Mouse (Mus musculus) liver, adult 2 months (tissue): ENCODE data around the gene Krt23. TPM values are rescaled to one million over a fixed set of nuclear protein-coding genes. Genes with fewer than 3 reads are reported as not detected.
A peak's percentile ranks its signal among the peaks of the same experiment; 100 is the strongest.

Experiments
- DNase-seq: peaks from one replicate; pipeline ENCODE4 v3.0.0-alpha.2; 2011; ENCODE audit warnings: low read depth, low spot score; ENCODE audit errors: extremely low read depth
- H3K27ac ChIP-seq: fragments of 200-500 bp; replicated peaks from 2 replicates; pipeline ENCODE4 v1.5.1; 2012; ENCODE audit warnings: low read depth, mild to moderate bottlenecking, control low read depth, inconsistent platforms, low read length; ENCODE audit not compliant: insufficient read depth
- H3K27me3 ChIP-seq: fragments of 200-500 bp; 2 replicates; pipeline ENCODE4 v1.6.1; 2012; ENCODE audit warnings: mild to moderate bottlenecking, moderate library complexity, low read length, inconsistent platforms; ENCODE audit not compliant: control insufficient read depth, insufficient read depth
- H3K36me3 ChIP-seq: fragments of 200-500 bp; 2 replicates; pipeline ENCODE4 v1.6.1; 2012; ENCODE audit warnings: low read length, inconsistent platforms; ENCODE audit not compliant: control insufficient read depth, insufficient read depth
- H3K4me1 ChIP-seq: fragments of 200-500 bp; 2 replicates; pipeline ENCODE4 v1.6.1; 2011; ENCODE audit warnings: low read length; ENCODE audit not compliant: control insufficient read depth, insufficient read depth
- H3K4me3 ChIP-seq: fragments of 200-500 bp; 2 replicates; pipeline ENCODE4 v1.5.1; 2011; ENCODE audit warnings: low read depth, mild to moderate bottlenecking, control low read depth, low read length, moderate library complexity; ENCODE audit not compliant: insufficient read depth
- H3K79me2 ChIP-seq: fragments of 200-500 bp; 2 replicates; pipeline ENCODE4 v1.6.1; 2012; ENCODE audit warnings: inconsistent platforms, mild to moderate bottlenecking, low read length, moderate library complexity; ENCODE audit not compliant: control insufficient read depth, insufficient read depth
- H3K9ac ChIP-seq: fragments of 200-500 bp; 2 replicates; pipeline ENCODE4 v1.6.1; 2012; ENCODE audit warnings: low read depth, mild to moderate bottlenecking, control low read depth, inconsistent platforms, low read length
- CTCF ChIP-seq: fragments of 200-500 bp; IDR thresholded peaks from 2 replicates; pipeline ENCODE4 v1.5.1; 2011; ENCODE audit warnings: low read depth, low read length, control low read depth
- POLR2A ChIP-seq: fragments of 200-500 bp; IDR thresholded peaks from 2 replicates; pipeline ENCODE4 v1.6.1; 2011; ENCODE audit warnings: low read length, control low read depth; ENCODE audit not compliant: insufficient read depth; ENCODE audit errors: extremely low read depth
- WGBS: fragments of 180-500 bp; shearing (Covaris S2); methylation state at CpG from one replicate; pipeline ENCODE4 v1.1.7; 2018; 5-methylcytosine and 5-hydroxymethylcytosine counted together
- polyA plus RNA-seq: library from polyadenylated mRNA; depleted of rRNA; stranded (reverse); fragments of >200 nt; gene quantifications from 2 replicates; pipeline ENCODE4 v1.2.3, GENCODE M21; 2012; rRNA removed
- total RNA-seq: library from RNA; depleted of rRNA; stranded (reverse); fragments of >200 nt; gene quantifications from 2 replicates; pipeline ENCODE4 v1.2.3, GENCODE M21; 2014; rRNA removed

The Krt23 gene
- total and polyA plus RNA-seq, 2 experiments = 1.4 to 4.0 TPM

DNA sequence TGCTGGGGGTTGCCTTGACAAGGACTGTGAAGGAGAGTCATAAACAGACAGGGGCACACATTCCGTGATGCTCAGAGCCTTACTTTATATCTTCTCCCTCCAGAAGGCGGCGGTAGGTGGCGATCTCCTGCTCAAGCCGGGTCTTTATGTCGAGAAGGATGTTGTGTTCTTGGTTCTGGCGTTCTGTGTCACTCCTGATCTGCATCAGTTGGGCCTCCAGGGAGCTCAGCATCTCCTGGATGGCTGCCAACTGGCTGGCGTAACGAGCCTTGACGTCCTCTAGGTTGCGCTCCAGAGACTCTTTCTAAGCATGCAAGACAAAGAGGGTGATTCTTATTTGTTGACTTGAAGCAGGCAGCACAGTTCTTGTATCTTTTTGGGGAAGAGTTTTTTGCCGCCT is 62.3 kb downstream of the Krt23 start:
- TF ChIP-seq POLR2A (no peak), CTCF (peak; percentile 8; the same call in 1 of the 2 replicates)
- Histone ChIP-seq H3K36me3 (no peaks in the 10 kb centered on the region), H3K4me3 (no peak overlapping the region), H3K9ac (no peak overlapping the region), H3K4me1 (no peaks in the 10 kb centered on the region), H3K27me3 (peaks cover 12% of the 10 kb centered on the region; the same call in 1 of the 2 replicates), H3K27ac (no peak overlapping the region), H3K79me2 (no peaks in the 10 kb centered on the region)
- 76% methylated on average over 12 of the region's 12 CpGs for WGBS
- DNase-seq = no peak

Other genes starting within 250 kb of the Krt23 start
Only the 30 nearest of the 31 such genes appear.
- not detected in 2 replicates for gene Krt24, start 207.9 kb downstream of the Krt23 start, total RNA-seq
- gene Krt24, start 207.9 kb downstream of the Krt23 start, polyA plus RNA-seq = not detected in 2 replicates
- not detected in 2 replicates for gene Krt25, start 170.2 kb downstream of the Krt23 start, total RNA-seq
- gene Krt25, start 170.2 kb downstream of the Krt23 start, polyA plus RNA-seq = not detected in 2 replicates
- gene Krt26, start 155.2 kb downstream of the Krt23 start, total RNA-seq = not detected in 2 replicates
- not detected in 2 replicates for gene Krt26, start 155.2 kb downstream of the Krt23 start, polyA plus RNA-seq
- gene Krt27, start 142.0 kb downstream of the Krt23 start, total RNA-seq = not detected in 2 replicates
- not detected in 2 replicates for gene Krt27, start 142.0 kb downstream of the Krt23 start, polyA plus RNA-seq
- not detected in 2 replicates for gene Krt28, start 118.2 kb downstream of the Krt23 start, total RNA-seq
- gene Krt28, start 118.2 kb downstream of the Krt23 start, polyA plus RNA-seq = not detected in 2 replicates
- 0.37 and 0.87 TPM in 2 replicates for gene Krt10, start 103.8 kb downstream of the Krt23 start, total RNA-seq
- gene Krt10, start 103.8 kb downstream of the Krt23 start, polyA plus RNA-seq = 0.29 and 0.76 TPM in 2 replicates
- not detected in 2 replicates for gene Krt12, start 70.9 kb downstream of the Krt23 start, total RNA-seq
- gene Krt12, start 70.9 kb downstream of the Krt23 start, polyA plus RNA-seq = not detected in 2 replicates
- 0.09 TPM in 1 of 2 replicates, not detected in the other for gene Krt20, start 55.0 kb downstream of the Krt23 start, total RNA-seq
- gene Krt20, start 55.0 kb downstream of the Krt23 start, polyA plus RNA-seq = 0.04 and 0.15 TPM in 2 replicates
- not detected in 2 replicates for gene Krt39, start 28.2 kb upstream of the Krt23 start, total RNA-seq
- gene Krt39, start 28.2 kb upstream of the Krt23 start, polyA plus RNA-seq = not detected in 2 replicates
- not detected in 2 replicates for gene Krt40, start 50.0 kb upstream of the Krt23 start, total RNA-seq
- gene Krt40, start 50.0 kb upstream of the Krt23 start, polyA plus RNA-seq = not detected in 2 replicates
- gene Krtap3-3, start 57.7 kb upstream of the Krt23 start, total RNA-seq = not detected in 2 replicates
- gene Krtap3-3, start 57.7 kb upstream of the Krt23 start, polyA plus RNA-seq = not detected in 2 replicates
- not detected in 2 replicates for gene Krtap3-2, start 63.7 kb upstream of the Krt23 start, total RNA-seq
- not detected in 2 replicates for gene Krtap3-2, start 63.7 kb upstream of the Krt23 start, polyA plus RNA-seq
- not detected in 2 replicates for gene Gm11939, start 66.3 kb upstream of the Krt23 start, total RNA-seq
- not detected in 2 replicates for gene Gm11939, start 66.3 kb upstream of the Krt23 start, polyA plus RNA-seq
- gene Krtap3-1, start 73.5 kb upstream of the Krt23 start, total RNA-seq = not detected in 2 replicates
- not detected in 2 replicates for gene Krtap3-1, start 73.5 kb upstream of the Krt23 start, polyA plus RNA-seq
- gene Krtap1-5, start 87.9 kb upstream of the Krt23 start, total RNA-seq = not detected in 2 replicates
- not detected in 2 replicates for gene Krtap1-5, start 87.9 kb upstream of the Krt23 start, polyA plus RNA-seq
- gene Krtap1-4, start 90.5 kb upstream of the Krt23 start, total RNA-seq = not detected in 2 replicates
- gene Krtap1-4, start 90.5 kb upstream of the Krt23 start, polyA plus RNA-seq = not detected in 2 replicates
- gene Krtap1-3, start 98.2 kb upstream of the Krt23 start, total RNA-seq = not detected in 2 replicates
- gene Krtap1-3, start 98.2 kb upstream of the Krt23 start, polyA plus RNA-seq = not detected in 2 replicates
- not detected in 2 replicates for gene Krtap9-3, start 105.0 kb upstream of the Krt23 start, total RNA-seq
- not detected in 2 replicates for gene Krtap9-3, start 105.0 kb upstream of the Krt23 start, polyA plus RNA-seq
- not detected in 2 replicates for gene Gm11938, start 110.2 kb upstream of the Krt23 start, total RNA-seq
- gene Gm11938, start 110.2 kb upstream of the Krt23 start, polyA plus RNA-seq = not detected in 2 replicates
- not detected in 2 replicates for gene Gm11937, start 117.1 kb upstream of the Krt23 start, total RNA-seq
- not detected in 2 replicates for gene Gm11937, start 117.1 kb upstream of the Krt23 start, polyA plus RNA-seq
- not detected in 2 replicates for gene Krtap2-4, start 121.7 kb upstream of the Krt23 start, total RNA-seq
- not detected in 2 replicates for gene Krtap2-4, start 121.7 kb upstream of the Krt23 start, polyA plus RNA-seq
- not detected in 2 replicates for gene Gm11562, start 127.3 kb upstream of the Krt23 start, total RNA-seq
- gene Gm11562, start 127.3 kb upstream of the Krt23 start, polyA plus RNA-seq = not detected in 2 replicates
- not detected in 2 replicates for gene Krtap4-1, start 135.1 kb upstream of the Krt23 start, total RNA-seq
- gene Krtap4-1, start 135.1 kb upstream of the Krt23 start, polyA plus RNA-seq = not detected in 2 replicates
- gene Krtap4-2, start 141.9 kb upstream of the Krt23 start, total RNA-seq = not detected in 2 replicates
- not detected in 2 replicates for gene Krtap4-2, start 141.9 kb upstream of the Krt23 start, polyA plus RNA-seq
- gene Krtap4-7, start 151.0 kb upstream of the Krt23 start, total RNA-seq = not detected in 2 replicates
- gene Krtap4-7, start 151.0 kb upstream of the Krt23 start, polyA plus RNA-seq = not detected in 2 replicates
- gene Gm11555, start 157.1 kb upstream of the Krt23 start, total RNA-seq = not detected in 2 replicates
- gene Gm11555, start 157.1 kb upstream of the Krt23 start, polyA plus RNA-seq = not detected in 2 replicates
- not detected in 2 replicates for gene Gm11563, start 165.8 kb upstream of the Krt23 start, total RNA-seq
- not detected in 2 replicates for gene Gm11563, start 165.8 kb upstream of the Krt23 start, polyA plus RNA-seq
- not detected in 2 replicates for gene Krtap4-6, start 172.8 kb upstream of the Krt23 start, total RNA-seq
- gene Krtap4-6, start 172.8 kb upstream of the Krt23 start, polyA plus RNA-seq = not detected in 2 replicates
- gene Gm14190, start 197.6 kb upstream of the Krt23 start, total RNA-seq = not detected in 2 replicates
- not detected in 2 replicates for gene Gm14190, start 197.6 kb upstream of the Krt23 start, polyA plus RNA-seq
- gene Gm14180, start 241.2 kb upstream of the Krt23 start, total RNA-seq = not detected in 2 replicates
- not detected in 2 replicates for gene Gm14180, start 241.2 kb upstream of the Krt23 start, polyA plus RNA-seq